Mouse (Mus musculus): ENCODE data around the gene Nfe2l1.
A peak's percentile ranks its signal among the peaks of the same experiment; 100 is the strongest.

Nfe2l1 gene

GRCm38 (mm10) chr11:96847240-96847639 lies 17.5 kb upstream of the Nfe2l1 start:
- DNase-seq (ENCODE audit: low read depth, low spot score), result no peak

- DNase-seq (ENCODE audit: low read depth, low spot score), result no peak
Measured at GRCm38 (mm10) chr11:96843627-96844026, 13.9 kb upstream of the Nfe2l1 start.

GRCm38 (mm10) chr11:96840290-96840689 lies 10.5 kb upstream of the Nfe2l1 start:
- DNase-seq (ENCODE audit: low read depth, low spot score), result no peak

- no peak for DNase-seq (ENCODE audit: low read depth, low spot score)
Measured at GRCm38 (mm10) chr11:96839877-96840276, 10.1 kb upstream of the Nfe2l1 start.

- no peak for DNase-seq (ENCODE audit: low read depth, low spot score)
Measured at GRCm38 (mm10) chr11:96839428-96839827, 9.7 kb upstream of the Nfe2l1 start.

- DNase-seq (ENCODE audit: low read depth, low spot score), result no peak
Measured at GRCm38 (mm10) chr11:96838341-96838740, 8.6 kb upstream of the Nfe2l1 start.

GRCm38 (mm10) chr11:96837298-96837697 lies 7.5 kb upstream of the Nfe2l1 start:
- DNase-seq (ENCODE audit: low read depth, low spot score), result no peak

GRCm38 (mm10) chr11:96834127-96834526 lies 4.4 kb upstream of the Nfe2l1 start:
- DNase-seq (ENCODE audit: low read depth, low spot score), result no peak

- no peak for DNase-seq (ENCODE audit: low read depth, low spot score)
Measured at GRCm38 (mm10) chr11:96832973-96833372, 3.2 kb upstream of the Nfe2l1 start.

GRCm38 (mm10) chr11:96832541-96832940 lies 2.8 kb upstream of the Nfe2l1 start:
- DNase-seq (ENCODE audit: low read depth, low spot score), result no peak

GRCm38 (mm10) chr11:96831516-96831915 lies 1.7 kb upstream of the Nfe2l1 start:
- no peak for DNase-seq (ENCODE audit: low read depth, low spot score)

GRCm38 (mm10) chr11:96830539-96831216 lies 910 bp upstream of the Nfe2l1 start:
- no peak for DNase-seq (ENCODE audit: low read depth, low spot score)

- DNase-seq (ENCODE audit: low read depth, low spot score), result peak; percentile 75
Measured at GRCm38 (mm10) chr11:96829403-96829812, 360 bp downstream of the Nfe2l1 start.

GRCm38 (mm10) chr11:96828881-96829280 lies 887 bp downstream of the Nfe2l1 start:
- DNase-seq (ENCODE audit: low read depth, low spot score), result no peak

- no peak for DNase-seq (ENCODE audit: low read depth, low spot score)
Measured at GRCm38 (mm10) chr11:96827917-96828316, 1.9 kb downstream of the Nfe2l1 start.

GRCm38 (mm10) chr11:96827062-96827581 lies 2.6 kb downstream of the Nfe2l1 start:
- no peak for DNase-seq (ENCODE audit: low read depth, low spot score)

GRCm38 (mm10) chr11:96826481-96826880 lies 3.3 kb downstream of the Nfe2l1 start:
- DNase-seq (ENCODE audit: low read depth, low spot score), result no peak

GRCm38 (mm10) chr11:96824783-96825495 lies 4.8 kb downstream of the Nfe2l1 start:
- no peak for DNase-seq (ENCODE audit: low read depth, low spot score)

GRCm38 (mm10) chr11:96823880-96824782 lies 5.6 kb downstream of the Nfe2l1 start:
- peak; percentile 100 for DNase-seq (ENCODE audit: low read depth, low spot score)

GRCm38 (mm10) chr11:96823471-96823837 lies 6.3 kb downstream of the Nfe2l1 start:
- DNase-seq (ENCODE audit: low read depth, low spot score), result no peak

GRCm38 (mm10) chr11:96822675-96823470 lies 6.9 kb downstream of the Nfe2l1 start:
- DNase-seq (ENCODE audit: low read depth, low spot score), result peak; percentile 69

Data from WW6 (cell line).